Mouse (Mus musculus) forebrain, embryonic 15.5 days (tissue): ENCODE measurements around the gene Sik3. TPM values are rescaled to one million over a fixed set of nuclear protein-coding genes. Genes with fewer than 3 reads are reported as not detected.

Source experiments
- ATAC-seq: fragments of 200-750 bp; cut with Nextera tagmentation; replicated peaks from 2 replicates; pipeline ENCODE4 v1.8.0; 2017; ENCODE audit warnings: mild to moderate bottlenecking, moderate TSS enrichment, moderate library complexity
- H3K27ac ChIP-seq: fragments of 300-500 bp; sonication (generic); replicated peaks from 2 replicates; pipeline ENCODE4 v1.5.1; 2015; ENCODE audit warnings: mild to moderate bottlenecking, inconsistent platforms
- H3K27me3 ChIP-seq: fragments of 300-500 bp; sonication (generic); 2 replicates; pipeline ENCODE4 v1.6.1; 2015; ENCODE audit warnings: inconsistent platforms
- H3K36me3 ChIP-seq: fragments of 300-500 bp; sonication (generic); 2 replicates; pipeline ENCODE4 v1.6.1; 2015; ENCODE audit warnings: mild to moderate bottlenecking, inconsistent platforms
- H3K4me1 ChIP-seq: fragments of 300-500 bp; sonication (generic); 2 replicates; pipeline ENCODE4 v1.6.1; 2015; ENCODE audit warnings: inconsistent platforms
- H3K4me2 ChIP-seq: fragments of 300-500 bp; sonication (generic); replicated peaks from 2 replicates; pipeline ENCODE4 v1.6.1; 2015; ENCODE audit warnings: mild to moderate bottlenecking, inconsistent platforms
- H3K4me3 ChIP-seq: fragments of 300-500 bp; sonication (generic); 2 replicates; pipeline ENCODE4 v1.5.1; 2015; ENCODE audit warnings: mild to moderate bottlenecking, inconsistent platforms
- H3K9ac ChIP-seq: fragments of 300-500 bp; sonication (generic); replicated peaks from 2 replicates; pipeline ENCODE4 v1.6.1; 2015; ENCODE audit warnings: mild to moderate bottlenecking, inconsistent platforms
- H3K9me3 ChIP-seq: fragments of 300-500 bp; sonication (generic); 2 replicates; pipeline ENCODE4 v1.6.1; 2016; ENCODE audit warnings: inconsistent platforms
- WGBS: fragments of 180-500 bp; shearing (Covaris S2); methylation state at CpG from one replicate; pipeline ENCODE4 v1.1.7; 2015; ENCODE audit warnings: mixed read lengths; 5-methylcytosine and 5-hydroxymethylcytosine counted together
- polyA plus RNA-seq: library from polyadenylated mRNA; unstranded; fragments of >200 nt; fragmentation: Nextera tagmentation; extraction: Ambion mirVana; gene quantifications from 2 replicates; pipeline ENCODE4 v1.2.1, GENCODE M21; 2015

Gene Sik3
- polyA plus RNA-seq, 1 experiment from 2014 or later, result 9.2 TPM

GRCm38 (mm10) chr9:46172251-46172650 lies 159.6 kb downstream of the Sik3 start:
- ATAC-seq, result no peak
- 87% methylated on average over 2 of the region's 2 CpGs for WGBS
- H3K9ac ChIP-seq, result no peak overlapping the region
- no peaks in the 10 kb centered on the region for H3K4me1 ChIP-seq
- no peak overlapping the region for H3K27ac ChIP-seq
- no peaks in the 10 kb centered on the region for H3K9me3 ChIP-seq
- no peak overlapping the region for H3K4me2 ChIP-seq
- no peaks in the 10 kb centered on the region for H3K27me3 ChIP-seq
- no peaks in the 10 kb centered on the region for H3K36me3 ChIP-seq
- H3K4me3 ChIP-seq, result no peak overlapping the region

DNA sequence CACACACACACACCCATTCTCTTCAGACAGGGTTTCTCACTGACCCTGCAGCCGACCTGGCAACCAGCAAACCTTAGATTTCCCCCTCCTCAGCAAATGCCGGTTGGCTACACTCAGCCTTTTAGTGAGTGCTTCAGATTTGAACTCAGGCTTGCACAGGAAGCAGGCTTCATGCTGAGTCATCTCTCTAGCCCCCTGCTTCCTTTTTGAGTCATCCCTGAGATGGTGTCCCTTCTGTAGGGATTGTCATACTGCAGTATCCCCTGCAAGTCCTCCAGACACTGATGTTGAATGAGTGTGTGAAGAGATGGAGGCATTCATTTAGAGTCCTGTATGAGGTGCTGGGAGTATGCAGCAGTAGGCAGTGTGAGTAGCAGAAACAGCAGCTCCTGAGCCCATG lies 160.3 kb downstream of the Sik3 start:
- WGBS, result 73% methylated on average over 2 of the region's 2 CpGs
- Histone ChIP-seq H3K9me3 (no peaks in the 10 kb centered on the region), H3K9ac (no peak overlapping the region), H3K4me2 (no peak overlapping the region), H3K4me3 (no peak overlapping the region), H3K36me3 (no peaks in the 10 kb centered on the region), H3K27ac (no peak overlapping the region), H3K27me3 (no peaks in the 10 kb centered on the region), H3K4me1 (no peaks in the 10 kb centered on the region)
- no peak for ATAC-seq

- Histone ChIP-seq H3K36me3 (peaks cover 4% of the 10 kb centered on the region; the same call in 1 of the 2 replicates), H3K27ac (no peak overlapping the region), H3K4me2 (no peak overlapping the region), H3K4me1 (no peaks in the 10 kb centered on the region), H3K27me3 (no peaks in the 10 kb centered on the region), H3K9me3 (no peaks in the 10 kb centered on the region), H3K9ac (no peak overlapping the region), H3K4me3 (no peak overlapping the region)
- ATAC-seq, result no peak
- WGBS, result 91% methylated on average over 6 of the region's 6 CpGs
Measured at GRCm38 (mm10) chr9:46173919-46174318, 161.3 kb downstream of the Sik3 start.

DNA sequence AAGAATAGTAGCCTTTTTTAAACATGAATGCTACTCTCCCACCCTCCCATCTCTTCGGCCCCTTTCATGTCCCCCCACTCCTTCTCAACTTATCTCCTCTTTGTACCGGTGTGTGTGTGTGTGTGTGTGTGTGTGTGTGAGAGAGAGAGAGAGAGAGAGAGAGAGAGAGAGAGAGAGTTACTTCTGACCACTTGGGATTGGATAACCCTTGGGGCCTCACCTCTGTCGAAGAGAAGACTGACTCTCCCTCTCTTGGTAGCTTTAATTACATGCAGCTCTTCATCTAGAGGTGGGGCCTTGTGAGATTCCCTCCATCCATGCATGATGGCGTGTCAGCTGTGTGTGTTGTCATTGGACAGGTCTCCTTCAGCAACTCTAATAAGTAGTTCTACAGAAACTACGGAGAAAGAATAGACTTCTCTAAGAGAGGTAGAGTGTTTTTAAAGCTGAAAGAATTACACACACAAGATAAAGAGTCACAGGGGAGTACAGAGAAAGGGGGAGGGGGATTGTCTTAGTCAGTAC lies 162.2 kb downstream of the Sik3 start:
- no peaks in the 10 kb centered on the region for H3K27me3 ChIP-seq
- H3K36me3 ChIP-seq, result peaks cover 4% of the 10 kb centered on the region; the same call in 1 of the 2 replicates
- H3K4me3 ChIP-seq, result no peak overlapping the region
- H3K9ac ChIP-seq, result no peak overlapping the region
- no peak for ATAC-seq
- H3K9me3 ChIP-seq, result no peaks in the 10 kb centered on the region
- H3K4me2 ChIP-seq, result no peak overlapping the region
- no peaks in the 10 kb centered on the region for H3K4me1 ChIP-seq
- WGBS, result 88% methylated on average over 5 of the region's 5 CpGs
- H3K27ac ChIP-seq, result no peak overlapping the region

DNA sequence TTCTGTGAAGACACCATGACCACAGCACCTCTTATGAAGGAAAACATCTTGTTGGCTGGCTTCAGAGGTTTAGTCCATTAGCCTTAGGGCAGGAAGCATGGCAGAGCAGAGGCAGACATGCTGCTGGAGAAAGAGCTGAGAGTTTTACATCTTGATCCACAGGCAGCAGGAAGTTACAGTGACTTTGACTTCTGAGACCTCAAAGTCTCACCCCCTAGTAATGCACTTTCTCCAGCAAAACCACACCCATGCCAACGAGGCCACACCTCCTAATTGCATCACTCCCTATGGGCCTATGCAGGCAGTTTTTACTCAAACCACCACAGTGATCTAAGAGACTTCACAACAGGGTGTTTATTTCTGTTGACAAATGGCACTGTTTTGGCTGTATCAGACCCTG lies 162.7 kb downstream of the Sik3 start:
- Histone ChIP-seq H3K9ac (no peak overlapping the region), H3K4me1 (no peaks in the 10 kb centered on the region), H3K36me3 (peaks cover 4% of the 10 kb centered on the region; the same call in 1 of the 2 replicates), H3K9me3 (no peaks in the 10 kb centered on the region), H3K4me2 (no peak overlapping the region), H3K27ac (no peak overlapping the region), H3K4me3 (no peak overlapping the region), H3K27me3 (no peaks in the 10 kb centered on the region)
- no peak for ATAC-seq
- WGBS, result 80% methylated on average over 1 of the region's 1 CpGs

- H3K27me3 ChIP-seq, result no peaks in the 10 kb centered on the region
- H3K4me3 ChIP-seq, result no peak overlapping the region
- H3K9me3 ChIP-seq, result no peaks in the 10 kb centered on the region
- no peak overlapping the region for H3K4me2 ChIP-seq
- ATAC-seq, result no peak
- no peak overlapping the region for H3K27ac ChIP-seq
- no peaks in the 10 kb centered on the region for H3K4me1 ChIP-seq
- no peak overlapping the region for H3K9ac ChIP-seq
- peaks cover 4% of the 10 kb centered on the region; the same call in 1 of the 2 replicates for H3K36me3 ChIP-seq
- WGBS, result 90% methylated on average over 1 of the region's 1 CpGs
Measured at GRCm38 (mm10) chr9:46175938-46176375, 163.3 kb downstream of the Sik3 start.

- no peak overlapping the region for H3K4me2 ChIP-seq
- H3K9me3 ChIP-seq, result no peaks in the 10 kb centered on the region
- H3K36me3 ChIP-seq, result peaks cover 4% of the 10 kb centered on the region; the same call in 1 of the 2 replicates
- ATAC-seq, result no peak
- H3K27ac ChIP-seq, result no peak overlapping the region
- H3K4me1 ChIP-seq, result no peaks in the 10 kb centered on the region
- no peak overlapping the region for H3K9ac ChIP-seq
- no peak overlapping the region for H3K4me3 ChIP-seq
- WGBS, result 82% methylated on average over 4 of the region's 4 CpGs
- no peaks in the 10 kb centered on the region for H3K27me3 ChIP-seq
Measured at GRCm38 (mm10) chr9:46176613-46177012, 164.0 kb downstream of the Sik3 start.

GRCm38 (mm10) chr9:46178595-46178994 lies 166.0 kb downstream of the Sik3 start:
- WGBS, result 89% methylated on average over 9 of the region's 9 CpGs
- no peak overlapping the region for H3K27ac ChIP-seq
- ATAC-seq, result no peak

GRCm38 (mm10) chr9:46181297-46181696 lies 168.7 kb downstream of the Sik3 start:
- WGBS, result 60% methylated on average over 8 of the region's 8 CpGs
- no peaks in the 10 kb centered on the region for H3K4me1 ChIP-seq
- peaks cover 4% of the 10 kb centered on the region; the same call in 1 of the 2 replicates for H3K36me3 ChIP-seq
- no peaks in the 10 kb centered on the region for H3K9me3 ChIP-seq
- no peak overlapping the region for H3K4me3 ChIP-seq
- no peak overlapping the region for H3K9ac ChIP-seq
- no peak for ATAC-seq
- no peak overlapping the region for H3K27ac ChIP-seq
- H3K4me2 ChIP-seq, result no peak overlapping the region
- no peaks in the 10 kb centered on the region for H3K27me3 ChIP-seq

More at GRCm38 (mm10) chr9:46178595-46178994, 166.0 kb downstream of the Sik3 start:
- Histone ChIP-seq H3K9ac (no peak overlapping the region), H3K4me1 (no peaks in the 10 kb centered on the region), H3K36me3 (peaks cover 4% of the 10 kb centered on the region; the same call in 1 of the 2 replicates), H3K4me2 (no peak overlapping the region), H3K9me3 (no peaks in the 10 kb centered on the region), H3K4me3 (no peak overlapping the region), H3K27me3 (no peaks in the 10 kb centered on the region)

- Histone ChIP-seq H3K4me2 (no peak overlapping the region), H3K27me3 (no peaks in the 10 kb centered on the region), H3K4me3 (no peak overlapping the region), H3K9ac (no peak overlapping the region), H3K9me3 (no peaks in the 10 kb centered on the region), H3K4me1 (peaks cover 8% of the 10 kb centered on the region), H3K36me3 (no peaks in the 10 kb centered on the region), H3K27ac (no peak overlapping the region)
- no peak for ATAC-seq
- 86% methylated on average over 5 of the region's 5 CpGs for WGBS
Measured at GRCm38 (mm10) chr9:46184542-46184941, 171.9 kb downstream of the Sik3 start.

GRCm38 (mm10) chr9:46185191-46185590 lies 172.6 kb downstream of the Sik3 start:
- Histone ChIP-seq H3K9me3 (no peaks in the 10 kb centered on the region), H3K27ac (no peak overlapping the region), H3K4me2 (no peak overlapping the region), H3K36me3 (no peaks in the 10 kb centered on the region), H3K27me3 (no peaks in the 10 kb centered on the region), H3K9ac (no peak overlapping the region), H3K4me3 (no peak overlapping the region), H3K4me1 (peaks cover 9% of the 10 kb centered on the region)
- WGBS, result 56% methylated on average over 2 of the region's 2 CpGs
- ATAC-seq, result no peak

- Histone ChIP-seq H3K36me3 (no peaks in the 10 kb centered on the region), H3K27me3 (no peaks in the 10 kb centered on the region), H3K9me3 (no peaks in the 10 kb centered on the region), H3K27ac (no peak overlapping the region), H3K9ac (no peak overlapping the region), H3K4me2 (no peak overlapping the region), H3K4me1 (peaks cover 9% of the 10 kb centered on the region), H3K4me3 (no peak overlapping the region)
- ATAC-seq, result no peak
- WGBS, result 96% methylated on average over 1 of the region's 1 CpGs
Measured at GRCm38 (mm10) chr9:46186387-46186786, 173.8 kb downstream of the Sik3 start.

GRCm38 (mm10) chr9:46188370-46188769 lies 175.8 kb downstream of the Sik3 start:
- Histone ChIP-seq H3K9me3 (no peaks in the 10 kb centered on the region), H3K4me1 (peaks cover 9% of the 10 kb centered on the region), H3K4me3 (no peak overlapping the region), H3K36me3 (no peaks in the 10 kb centered on the region), H3K4me2 (no peak overlapping the region), H3K27ac (no peak overlapping the region), H3K27me3 (no peaks in the 10 kb centered on the region), H3K9ac (no peak overlapping the region)
- no peak for ATAC-seq
- WGBS, result 91% methylated on average over 4 of the region's 4 CpGs
